Mouse (Mus musculus) liver, postnatal 0 days (tissue): ENCODE results near the gene Troap.

Experiments
- CTCF ChIP-seq: sonication (generic); IDR thresholded peaks from 2 replicates; pipeline ENCODE4 v1.5.1; 2016; ENCODE audit warnings: antibody characterized with exemption, low read depth
- EP300 ChIP-seq: IDR thresholded peaks from 2 replicates; pipeline ENCODE4 v1.6.1; 2016; ENCODE audit warnings: antibody characterized with exemption, low read depth, mild to moderate bottlenecking

DNA sequence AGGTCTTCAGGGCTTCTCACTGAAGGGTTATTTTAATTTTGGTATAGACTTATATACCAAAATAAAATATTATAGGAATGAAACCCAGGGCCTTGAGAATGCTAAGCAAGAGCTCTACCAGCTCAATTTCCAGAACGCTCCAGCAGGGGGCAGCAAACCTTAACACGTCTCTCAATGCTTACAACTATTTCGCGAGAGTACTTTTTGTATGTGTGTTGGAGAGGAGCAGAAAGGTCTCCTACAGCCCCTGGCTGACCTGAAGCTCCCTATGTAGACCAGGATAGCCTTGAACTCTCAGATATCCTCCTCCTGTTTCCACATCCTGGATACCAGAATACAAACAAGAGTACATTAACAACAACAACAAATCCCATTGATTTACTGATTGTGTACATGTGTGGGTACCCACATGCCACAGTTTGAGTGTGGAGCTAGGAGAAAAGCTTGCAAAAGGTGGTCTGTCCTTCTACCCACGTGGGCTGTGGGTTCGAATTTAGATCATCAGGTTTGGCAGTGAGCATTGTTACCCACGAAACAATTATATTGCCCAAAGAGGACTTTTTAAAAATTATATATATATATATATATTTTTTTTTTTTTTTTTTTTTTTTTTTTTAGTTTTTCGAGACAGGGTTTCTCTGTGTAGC lies 49.6 kb upstream of the Troap start:
- TF ChIP-seq CTCF (peak; percentile 84), EP300 (no peak)
